Mouse (Mus musculus) limb, embryonic 14.5 days (tissue): ENCODE results near the gene Cryaa. TPM values are rescaled to one million over a fixed set of nuclear protein-coding genes. Genes with fewer than 3 reads are reported as not detected.

Source experiments
- ATAC-seq: fragments of 200-750 bp; cut with Nextera tagmentation; 2 replicates; pipeline ENCODE4 v1.8.0; 2017; ENCODE audit warnings: low read depth, moderate number of reproducible peaks, moderate TSS enrichment; ENCODE audit not compliant: low FRiP score
- DNase-seq: peaks from one replicate; pipeline ENCODE4 v3.0.0-alpha.2; 2015; ENCODE audit warnings: low spot score
- H3K27ac ChIP-seq: fragments of 300-500 bp; sonication (generic); replicated peaks from 2 replicates; pipeline ENCODE4 v1.5.1; 2014; ENCODE audit warnings: low read depth, mild to moderate bottlenecking, low read length, moderate library complexity, mixed read lengths
- H3K27me3 ChIP-seq: fragments of 300-500 bp; sonication (generic); 2 replicates; pipeline ENCODE4 v1.6.1; 2014; ENCODE audit warnings: low read length, mixed read lengths; ENCODE audit not compliant: control insufficient read depth, insufficient read depth
- H3K36me3 ChIP-seq: fragments of 300-500 bp; sonication (generic); 2 replicates; pipeline ENCODE4 v1.6.1; 2014; ENCODE audit warnings: mild to moderate bottlenecking, low read length, moderate library complexity, mixed read lengths; ENCODE audit not compliant: control insufficient read depth, insufficient read depth
- H3K4me1 ChIP-seq: fragments of 300-500 bp; sonication (generic); 2 replicates; pipeline ENCODE4 v1.6.1; 2014; ENCODE audit warnings: antibody characterized with exemption, low read length, mixed read lengths; ENCODE audit not compliant: control insufficient read depth, insufficient read depth
- H3K4me2 ChIP-seq: fragments of 300-500 bp; sonication (generic); replicated peaks from 2 replicates; pipeline ENCODE4 v1.6.1; 2014; ENCODE audit warnings: low read depth, mild to moderate bottlenecking, low read length, moderate library complexity; ENCODE audit not compliant: severe bottlenecking
- H3K4me3 ChIP-seq: fragments of 300-500 bp; sonication (generic); replicated peaks from 2 replicates; pipeline ENCODE4 v1.5.1; 2014; ENCODE audit warnings: low read length
- H3K9ac ChIP-seq: fragments of 300-500 bp; sonication (generic); 2 replicates; pipeline ENCODE4 v1.6.1; 2014; ENCODE audit warnings: mild to moderate bottlenecking, low read depth, low read length, moderate library complexity; ENCODE audit not compliant: severe bottlenecking
- H3K9me3 ChIP-seq: fragments of 300-500 bp; sonication (generic); 2 replicates; pipeline ENCODE4 v1.6.1; 2016; ENCODE audit warnings: low read length; ENCODE audit not compliant: control insufficient read depth
- POLR2A ChIP-seq: fragments of 200-500 bp; IDR thresholded peaks from 2 replicates; pipeline ENCODE4 v1.8.0; 2012; ENCODE audit warnings: inconsistent platforms, mild to moderate bottlenecking, moderate library complexity, borderline replicate concordance; ENCODE audit not compliant: insufficient read depth, insufficient read length; ENCODE audit errors: extremely low read depth
- WGBS: fragments of 180-500 bp; shearing (Covaris S2); extraction: QIAGEN DNeasy Blood & Tissue Kit; methylation state at CpG from one replicate; pipeline ENCODE4 v1.1.7; 2014; 5-methylcytosine and 5-hydroxymethylcytosine counted together
- polyA plus RNA-seq, 2 experiments: library from polyadenylated mRNA; depleted of rRNA in 1 of 2; stranded (reverse) in 1 of 2; unstranded in 1 of 2; fragments of >200 nt; fragmentation: Nextera tagmentation in 1 of 2; extraction: Ambion mirVana in 1 of 2; gene quantifications; 2 replicates each; pipeline versions ENCODE4 v1.2.1 to v1.2.3; 2012 to 2014

Cryaa gene
- 0.05 and 0.06 TPM in 2 replicates for polyA plus RNA-seq (2012; rRNA removed)
- 0.26 TPM in 1 of 2 replicates, not detected in the other for polyA plus RNA-seq (2014; fragmentation: Nextera tagmentation; extraction: Ambion mirVana)

GRCm38 (mm10) chr17:31677507-31677906 is at the start of gene Cryaa:
Gene Cryaa, plus strand, starts transcription at chr17:31677807.
- DNase-seq = no peak
- 72% methylated on average over 8 of the region's 8 CpGs for WGBS
- no peaks in the 10 kb centered on the region for H3K4me1 ChIP-seq
- no peak within 1 kb of the TSS for H3K4me2 ChIP-seq
- no peaks in the 10 kb centered on the region for H3K9me3 ChIP-seq
- no peaks in the 10 kb centered on the region for H3K36me3 ChIP-seq
- H3K9ac ChIP-seq = no peak within 1 kb of the TSS
- no peak within 1 kb of the TSS for H3K4me3 ChIP-seq
- no peaks in the 10 kb centered on the region for H3K27me3 ChIP-seq
- no peak for TF ChIP-seq POLR2A
- no peak within 1 kb of the TSS for H3K27ac ChIP-seq
- ATAC-seq = no peak

DNA sequence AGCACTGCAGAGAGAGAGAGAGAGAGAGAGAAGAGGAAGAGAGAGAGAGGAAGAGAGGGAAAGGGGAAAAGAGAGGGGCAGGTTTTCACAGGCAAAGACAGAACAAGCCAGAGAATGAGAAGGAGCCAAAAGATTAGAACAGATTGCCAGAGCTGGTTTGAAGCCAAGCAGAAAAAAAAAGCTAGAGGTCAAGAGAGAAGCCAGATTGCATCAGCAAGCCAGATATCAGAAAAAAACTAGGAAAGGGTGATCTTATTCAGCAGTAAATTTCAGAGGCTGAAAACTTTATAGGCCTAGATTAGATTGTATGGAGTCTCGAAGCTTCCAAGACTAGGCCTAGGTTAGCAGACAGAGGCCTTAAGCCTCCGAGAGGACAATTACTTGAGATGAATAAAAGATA is 49.6 kb upstream of the Cryaa start:
- H3K4me2 ChIP-seq = no peak overlapping the region
- no peaks in the 10 kb centered on the region for H3K4me1 ChIP-seq
- WGBS = 98% methylated on average over 2 of the region's 2 CpGs
- ATAC-seq = no peak
- DNase-seq = no peak
- no peak overlapping the region for H3K9ac ChIP-seq
- no peak for TF ChIP-seq POLR2A
- H3K27me3 ChIP-seq = no peaks in the 10 kb centered on the region
- H3K36me3 ChIP-seq = no peaks in the 10 kb centered on the region
- no peaks in the 10 kb centered on the region; the same call in 1 of the 2 replicates for H3K9me3 ChIP-seq
- no peak overlapping the region for H3K27ac ChIP-seq
- H3K4me3 ChIP-seq = no peak overlapping the region

DNA sequence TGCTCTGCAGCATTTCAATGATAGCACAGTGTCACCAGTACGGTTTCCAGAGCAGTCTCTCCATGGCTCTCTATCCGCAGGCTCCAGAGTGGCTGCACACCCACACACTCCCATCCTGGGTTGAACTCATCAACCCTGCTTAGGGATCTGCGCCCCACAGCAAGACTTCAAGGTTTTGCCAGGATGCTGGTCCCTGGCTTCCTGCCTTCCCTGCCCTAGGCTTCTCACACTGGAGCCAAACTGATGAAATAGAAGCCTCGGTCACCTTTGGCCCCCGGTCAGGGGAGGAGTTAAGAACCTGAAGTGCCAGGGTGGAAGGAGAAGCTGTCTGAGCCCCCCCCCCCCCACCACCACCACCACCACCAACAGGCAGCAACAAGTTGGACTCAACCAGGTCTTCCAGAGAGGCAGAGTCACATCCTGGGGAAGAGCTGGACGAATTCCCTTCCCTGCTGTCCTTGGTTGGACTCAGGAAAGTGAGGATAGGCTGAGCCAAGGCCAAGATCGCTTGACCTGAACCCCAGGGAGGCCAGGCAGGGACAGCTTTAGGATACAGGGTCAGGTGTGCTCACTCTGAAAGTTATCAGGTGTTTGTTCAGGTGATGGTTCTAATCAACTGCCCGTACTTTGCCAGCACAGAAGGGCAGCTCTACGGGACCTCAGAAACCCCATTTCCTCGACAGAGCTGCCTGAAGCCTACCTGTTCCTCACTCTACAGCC is 46.4 kb upstream of the Cryaa start:
- H3K36me3 ChIP-seq = no peaks in the 10 kb centered on the region
- WGBS = 83% methylated on average over 10 of the region's 10 CpGs
- no peak overlapping the region for H3K9ac ChIP-seq
- peaks cover 1% of the 10 kb centered on the region for H3K4me1 ChIP-seq
- ATAC-seq (no peak), DNase-seq (no peak)
- H3K9me3 ChIP-seq = no peaks in the 10 kb centered on the region
- TF ChIP-seq POLR2A = no peak
- H3K27me3 ChIP-seq = peaks cover 12% of the 10 kb centered on the region
- no peak overlapping the region for H3K27ac ChIP-seq
- no peak overlapping the region for H3K4me2 ChIP-seq
- no peak overlapping the region for H3K4me3 ChIP-seq

DNA sequence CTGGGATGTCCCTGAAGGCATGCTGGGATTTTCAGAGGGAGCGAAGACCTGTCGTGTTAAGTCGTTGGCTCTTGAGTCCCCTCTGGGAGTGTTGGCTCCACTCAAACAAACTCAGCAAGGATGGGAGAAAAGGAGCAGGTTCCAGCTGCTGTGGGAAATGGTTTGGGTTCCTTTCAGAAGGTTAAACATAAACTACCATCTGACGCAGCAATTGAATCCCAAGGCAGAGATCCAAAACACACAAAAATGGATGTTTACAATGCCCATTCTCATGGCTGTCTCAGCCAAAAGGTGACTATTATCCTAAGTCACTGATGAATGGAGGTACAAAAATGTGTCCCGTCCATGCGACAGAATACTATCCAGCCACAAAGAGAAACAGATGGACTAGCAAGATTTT is 44.6 kb upstream of the Cryaa start:
- no peak overlapping the region for H3K27ac ChIP-seq
- peaks cover 8% of the 10 kb centered on the region for H3K4me1 ChIP-seq
- no peak for ATAC-seq
- H3K9ac ChIP-seq = no peak overlapping the region
- H3K4me3 ChIP-seq = no peak overlapping the region
- peaks cover 17% of the 10 kb centered on the region for H3K27me3 ChIP-seq
- no peaks in the 10 kb centered on the region for H3K36me3 ChIP-seq
- WGBS = 80% methylated on average over 6 of the region's 6 CpGs
- no peak for DNase-seq
- TF ChIP-seq POLR2A = no peak
- no peak overlapping the region for H3K4me2 ChIP-seq
- H3K9me3 ChIP-seq = no peaks in the 10 kb centered on the region

DNA sequence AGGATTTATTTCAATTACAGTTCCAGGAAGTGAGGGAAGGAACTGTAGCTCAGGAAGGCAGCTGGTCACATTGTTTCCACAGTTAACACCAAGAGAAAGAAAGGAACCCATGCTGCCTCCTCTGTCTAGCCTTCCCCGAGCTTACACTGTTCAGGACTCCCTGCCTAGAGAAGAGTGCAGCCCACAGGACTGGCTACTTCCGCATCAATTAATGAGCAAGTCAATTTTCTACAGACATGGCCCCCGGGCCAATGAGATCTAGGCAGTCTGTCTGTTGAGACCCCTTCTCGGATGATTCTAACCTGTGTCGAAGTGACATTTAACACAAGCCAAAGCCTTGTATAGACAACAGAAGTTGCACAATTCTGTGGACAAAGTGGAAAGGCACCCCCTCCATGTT is 42.7 kb upstream of the Cryaa start:
- no peak for ATAC-seq
- Histone ChIP-seq H3K4me2 (no peak overlapping the region), H3K4me1 (peaks cover 8% of the 10 kb centered on the region), H3K9me3 (no peaks in the 10 kb centered on the region), H3K4me3 (no peak overlapping the region), H3K27ac (no peak overlapping the region), H3K27me3 (peaks cover 17% of the 10 kb centered on the region), H3K36me3 (no peaks in the 10 kb centered on the region), H3K9ac (no peak overlapping the region)
- no peak for TF ChIP-seq POLR2A
- 74% methylated on average over 5 of the region's 5 CpGs for WGBS
- no peak for DNase-seq
